Mouse (Mus musculus) B cell, adult 67 days (primary cell): ENCODE results near the gene Nid2. TPM values are rescaled to one million over a fixed set of nuclear protein-coding genes. Genes with fewer than 3 reads are reported as not detected.

Source experiments
- total RNA-seq, 2 experiments: library from RNA; stranded (reverse); gene quantifications; 4 replicates each; pipeline ENCODE4 v1.2.4; 2023

The Nid2 gene
- total RNA-seq, result under 1 TPM; 0.17 to 0.18 TPM

GRCm38 (mm10) chr14:19751025-19751771, at the start of gene Nid2:
TSS of gene Nid2 (plus strand) at chr14:19751265.

GRCm38 (mm10) chr14:19823321-19824142, 72.5 kb downstream of the Nid2 start, which contains the start of gene Rtraf:
TSS of gene Rtraf (minus strand) at chr14:19823824.

Other genes starting within 250 kb of the Nid2 start
- gene Gm2244, start 201.3 kb upstream of the Nid2 start, total RNA-seq, result not detected
- 1 to 10 TPM; 1.5 to 1.8 TPM for gene Gm2237, start 166.1 kb upstream of the Nid2 start, total RNA-seq
- gene Gm5458, start 148.7 kb upstream of the Nid2 start, total RNA-seq, result not detected
- 10 to 100 TPM; 51.4 to 54.8 TPM for gene Rtraf, start 72.6 kb downstream of the Nid2 start, total RNA-seq
- gene Gng2, start 226.4 kb downstream of the Nid2 start, total RNA-seq, result 100 to 1,000 TPM; 102 to 127 TPM